ENCODE assay signal across 26 mouse cellular contexts in the genomic region with DNA sequence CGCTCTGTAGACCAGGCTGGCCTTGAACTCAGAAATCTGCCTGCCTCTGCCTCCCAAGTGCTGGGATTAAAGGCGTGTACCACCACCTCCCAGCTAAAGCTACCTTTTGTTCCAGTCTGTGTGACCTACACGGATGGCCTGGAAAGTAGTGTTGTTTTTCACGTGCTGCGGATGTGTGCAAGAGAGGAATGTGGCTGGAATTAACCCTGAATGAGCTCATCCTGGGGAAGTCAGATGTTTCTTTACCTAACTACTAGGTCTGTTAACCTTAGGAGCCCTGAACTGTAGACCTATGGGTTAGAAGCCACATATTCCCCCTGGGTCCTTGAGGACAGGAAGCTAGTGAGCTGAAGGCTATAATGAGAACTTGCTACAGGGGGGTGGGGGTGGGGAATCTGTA. TPM values are rescaled to one million over a fixed set of nuclear protein-coding genes. Genes with fewer than 3 reads are reported as not detected.
"Had no signal": no experiment of that assay in that cellular context is flagged by ENCODE, and none has a peak within 500 bp of the region (broad histone marks: within the 10 kb centered on the region; RNA-seq: fewer than 3 reads in every experiment).

No protein-coding gene starts in this region.

- H3K36me3 ChIP-seq: limb, embryonic 10.5 days; limb, embryonic 13.5 days; liver, embryonic 12.5 days; liver, embryonic 15.5 days; lung, embryonic 15.5 days; midbrain, embryonic 10.5 days; midbrain, embryonic 13.5 days; neural tube, embryonic 12.5 days; neural tube, embryonic 15.5 days; stomach, embryonic 15.5 days had no signal

- H3K9me3 ChIP-seq: limb, embryonic 10.5 days; limb, embryonic 13.5 days; liver, embryonic 12.5 days; liver, embryonic 15.5 days; lung, embryonic 15.5 days; midbrain, embryonic 10.5 days; midbrain, embryonic 13.5 days; neural tube, embryonic 12.5 days; neural tube, embryonic 15.5 days; stomach, embryonic 15.5 days had no signal

- DNase-seq: kidney, postnatal 25 days; layer of hippocampus, adult 9-11 months; liver; lung, adult 18-20 months; lung, postnatal 10 days; lung, postnatal 36 days; retina, postnatal 1 day; right cerebral cortex, postnatal 25 days; spleen, adult 18-20 months; thymus, postnatal 25 days had no signal

- H3K4me1 ChIP-seq: limb, embryonic 13.5 days; liver, embryonic 12.5 days; liver, embryonic 15.5 days; lung, embryonic 15.5 days; midbrain, embryonic 10.5 days; midbrain, embryonic 13.5 days; neural tube, embryonic 12.5 days; neural tube, embryonic 15.5 days; stomach, embryonic 15.5 days had no signal

- H3K27me3 ChIP-seq: limb, embryonic 13.5 days; liver, embryonic 12.5 days; liver, embryonic 15.5 days; lung, embryonic 15.5 days; midbrain, embryonic 13.5 days; neural tube, embryonic 12.5 days; neural tube, embryonic 15.5 days; stomach, embryonic 15.5 days had no signal

- H3K9ac ChIP-seq: limb, embryonic 13.5 days; liver, embryonic 12.5 days; liver, embryonic 15.5 days; lung, embryonic 15.5 days; midbrain, embryonic 13.5 days; neural tube, embryonic 12.5 days; neural tube, embryonic 15.5 days; stomach, embryonic 15.5 days had no signal

- H3K27ac ChIP-seq: kidney, postnatal 0 days; layer of hippocampus, adult 2 months; limb, embryonic 10.5 days; limb, embryonic 13.5 days; liver, embryonic 12.5 days; liver, embryonic 15.5 days; lung, embryonic 15.5 days; midbrain, embryonic 10.5 days; midbrain, embryonic 13.5 days; neural tube, embryonic 12.5 days; neural tube, embryonic 15.5 days; stomach, embryonic 15.5 days had no signal

- H3K4me2 ChIP-seq: limb, embryonic 13.5 days; liver, embryonic 12.5 days; liver, embryonic 15.5 days; lung, embryonic 15.5 days; midbrain, embryonic 13.5 days; neural tube, embryonic 12.5 days; neural tube, embryonic 15.5 days; stomach, embryonic 15.5 days had no signal

- H3K4me3 ChIP-seq: layer of hippocampus, adult 2 months; limb, embryonic 10.5 days; limb, embryonic 13.5 days; liver, embryonic 12.5 days; liver, embryonic 15.5 days; lung, embryonic 15.5 days; megakaryocyte, embryonic 14.5 days; midbrain, embryonic 10.5 days; midbrain, embryonic 13.5 days; myocyte; neural tube, embryonic 12.5 days; neural tube, embryonic 15.5 days; stomach, embryonic 15.5 days had no signal

- ATAC-seq: liver, embryonic 12.5 days; midbrain, embryonic 13.5 days; midbrain, embryonic 16.5 days had no signal

RNA-seq across cellular contexts. Expression of gene Liph, which starts 7.5 kb away (rescaled TPM):
- total RNA-seq: monocyte, adult 5-6 weeks had no signal
